Mouse (Mus musculus): ENCODE measurements around the gene Dhx16. TPM values are rescaled to one million over a fixed set of nuclear protein-coding genes. Genes with fewer than 3 reads are reported as not detected.

The Dhx16 gene
- 56.9 and 64.3 TPM in 2 replicates for polyA plus RNA-seq (2016; fragmentation: Nextera tagmentation; extraction: Ambion mirVana)

GRCm38 (mm10) chr17:35879245-35880057, at the start of gene Dhx16:
Gene Dhx16 (plus strand): TSS chr17:35879819.
- H3K4me2 ChIP-seq: peak within 1 kb of the TSS; percentile 84
- H3K4me3 ChIP-seq (replicated peaks): peak within 1 kb of the TSS; percentile 97
- peaks cover 59% of the 10 kb centered on the region for H3K36me3 ChIP-seq
- ATAC-seq (ENCODE audit: insufficient number of reproducible peaks, insufficient read depth, low FRiP score, low TSS enrichment, low read depth): peak; percentile 91
- H3K4me1 ChIP-seq (replicated peaks): peaks cover 11% of the 10 kb centered on the region
- 5% methylated on average over 66 of the region's 66 CpGs for WGBS
- no peaks in the 10 kb centered on the region for H3K9me3 ChIP-seq
- no peaks in the 10 kb centered on the region for H3K27me3 ChIP-seq
- peak within 1 kb of the TSS; percentile 69; the same call in 1 of the 2 replicates for H3K27ac ChIP-seq
- H3K9ac ChIP-seq (replicated peaks): peak within 1 kb of the TSS; percentile 85

GRCm38 (mm10) chr17:35832400-35833238, 47.0 kb upstream of the Dhx16 start:
- no peak overlapping the region for H3K4me2 ChIP-seq
- no peaks in the 10 kb centered on the region for H3K9me3 ChIP-seq
- H3K4me3 ChIP-seq (replicated peaks): no peak overlapping the region; the same call in 1 of the 2 replicates
- no peak overlapping the region for H3K9ac ChIP-seq (replicated peaks)
- no peaks in the 10 kb centered on the region for H3K27me3 ChIP-seq
- no peak for ATAC-seq (ENCODE audit: insufficient number of reproducible peaks, insufficient read depth, low FRiP score, low TSS enrichment, low read depth)
- WGBS: 66% methylated on average over 8 of the region's 8 CpGs
- 0 out of 2 replicates have a peak overlapping the region, but pooled peaks have one; percentile 5 for H3K27ac ChIP-seq
- H3K36me3 ChIP-seq: peaks cover 76% of the 10 kb centered on the region
- peaks cover 40% of the 10 kb centered on the region for H3K4me1 ChIP-seq (replicated peaks)

DNA sequence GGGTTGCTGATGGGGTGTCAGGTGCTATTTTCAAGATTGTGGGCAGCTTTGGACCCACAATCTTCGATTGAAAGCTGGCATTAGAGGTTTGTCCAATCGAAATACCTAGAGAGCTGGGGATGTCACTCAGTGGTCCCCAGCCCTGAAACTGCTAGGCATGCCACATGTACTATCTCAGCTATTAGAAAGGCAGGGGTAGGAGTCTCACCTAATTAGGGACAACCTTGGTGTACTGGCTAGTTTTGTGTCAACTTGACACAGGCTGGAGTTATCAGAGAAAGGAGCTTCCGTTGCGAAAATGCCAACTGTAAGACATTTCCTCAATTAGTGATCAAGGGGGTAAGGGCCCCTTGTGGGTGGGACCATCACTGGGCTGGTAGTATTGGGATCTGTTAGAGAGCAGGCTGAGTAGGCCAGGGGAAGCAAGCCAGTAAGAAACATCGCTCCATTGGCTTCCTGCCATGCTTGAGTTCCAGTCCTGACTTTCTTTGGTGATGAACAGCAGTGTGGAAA, 46.3 kb upstream of the Dhx16 start:
- ATAC-seq (ENCODE audit: insufficient number of reproducible peaks, insufficient read depth, low FRiP score, low TSS enrichment, low read depth): no peak
- 22% methylated on average over 5 of the region's 5 CpGs for WGBS
- H3K27me3 ChIP-seq: no peaks in the 10 kb centered on the region
- peaks cover 40% of the 10 kb centered on the region for H3K4me1 ChIP-seq (replicated peaks)
- H3K9me3 ChIP-seq: no peaks in the 10 kb centered on the region
- H3K27ac ChIP-seq: no peak overlapping the region
- H3K4me2 ChIP-seq: no peak overlapping the region
- no peak overlapping the region for H3K4me3 ChIP-seq (replicated peaks)
- peaks cover 70% of the 10 kb centered on the region for H3K36me3 ChIP-seq
- H3K9ac ChIP-seq (replicated peaks): no peak overlapping the region

DNA sequence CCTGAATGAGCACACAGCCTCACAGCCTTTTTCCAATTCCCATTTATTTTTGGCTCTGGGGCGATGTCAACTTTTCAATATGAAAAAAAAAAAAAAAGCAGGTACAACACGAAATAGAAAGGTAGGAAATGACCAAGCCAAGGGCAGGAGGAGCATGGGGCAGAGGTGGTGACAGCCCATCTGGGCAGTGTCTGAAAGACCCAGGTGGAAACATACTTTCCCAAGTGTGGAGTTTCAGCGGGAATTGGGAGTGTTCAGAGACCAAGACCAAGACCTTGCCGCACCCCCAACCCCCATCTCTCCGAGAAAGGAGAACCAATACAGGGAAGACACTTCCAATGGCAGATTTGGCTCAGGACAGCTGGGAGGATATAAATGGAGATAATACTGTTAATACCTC, 45.7 kb upstream of the Dhx16 start:
- WGBS: 60% methylated on average over 5 of the region's 5 CpGs
- peaks cover 66% of the 10 kb centered on the region for H3K36me3 ChIP-seq

GRCm38 (mm10) chr17:35834696-35835422, 44.8 kb upstream of the Dhx16 start:
- H3K27ac ChIP-seq: 0 out of 2 replicates have a peak overlapping the region, but pooled peaks have one; percentile 41
- peak overlapping the region; percentile 52 for H3K9ac ChIP-seq (replicated peaks)
- H3K4me1 ChIP-seq (replicated peaks): peaks cover 41% of the 10 kb centered on the region
- peak overlapping the region; percentile 74 for H3K4me2 ChIP-seq
- H3K27me3 ChIP-seq: no peaks in the 10 kb centered on the region
- WGBS: 81% methylated on average over 26 of the region's 26 CpGs
- H3K36me3 ChIP-seq: peaks cover 66% of the 10 kb centered on the region
- ATAC-seq (ENCODE audit: insufficient number of reproducible peaks, insufficient read depth, low FRiP score, low TSS enrichment, low read depth): no peak
- no peaks in the 10 kb centered on the region for H3K9me3 ChIP-seq
- H3K4me3 ChIP-seq (replicated peaks): peak overlapping the region; percentile 81

More for the DNA sequence above, 45.7 kb upstream of the Dhx16 start:
- Histone ChIP-seq H3K4me3 (replicated peaks) (no peak overlapping the region), H3K9ac (replicated peaks) (no peak overlapping the region), H3K27ac (no peak overlapping the region), H3K4me2 (peak overlapping the region; percentile 1), H3K9me3 (no peaks in the 10 kb centered on the region), H3K4me1 (replicated peaks) (peaks cover 40% of the 10 kb centered on the region), H3K27me3 (no peaks in the 10 kb centered on the region)
- ATAC-seq (ENCODE audit: insufficient number of reproducible peaks, insufficient read depth, low FRiP score, low TSS enrichment, low read depth): no peak

DNA sequence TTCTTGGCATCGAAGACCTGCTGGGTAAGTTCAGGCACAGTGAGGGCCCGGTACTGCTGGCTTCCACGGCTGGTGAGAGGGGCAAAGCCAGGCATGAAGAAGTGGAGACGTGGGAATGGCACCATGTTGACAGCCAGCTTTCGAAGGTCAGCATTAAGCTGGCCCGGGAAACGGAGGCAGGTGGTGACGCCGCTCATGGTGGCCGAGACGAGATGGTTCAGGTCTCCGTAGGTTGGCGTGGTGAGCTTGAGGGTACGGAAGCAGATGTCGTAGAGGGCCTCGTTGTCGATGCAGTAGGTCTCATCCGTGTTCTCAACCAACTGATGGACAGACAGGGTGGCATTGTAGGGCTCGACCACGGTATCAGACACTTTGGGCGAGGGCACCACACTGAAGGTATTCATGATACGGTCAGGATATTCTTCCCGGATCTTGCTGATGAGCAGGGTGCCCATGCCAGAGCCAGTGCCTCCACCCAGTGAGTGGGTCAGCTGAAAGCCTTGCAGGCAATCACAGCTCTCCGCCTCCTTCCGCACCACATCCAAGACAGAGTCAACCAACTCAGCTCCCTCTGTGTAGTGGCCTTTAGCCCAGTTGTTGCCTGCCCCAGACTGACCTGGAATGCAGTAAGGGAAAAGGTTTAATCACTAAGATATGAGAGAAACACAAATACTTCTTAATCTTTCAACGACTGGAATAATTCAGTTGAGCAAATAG, 44.0 kb upstream of the Dhx16 start:
- H3K4me3 ChIP-seq (replicated peaks): peak overlapping the region; percentile 81
- WGBS: 83% methylated on average over 26 of the region's 26 CpGs
- H3K9ac ChIP-seq (replicated peaks): peak overlapping the region; percentile 96
- peaks cover 34% of the 10 kb centered on the region for H3K4me1 ChIP-seq (replicated peaks)
- H3K36me3 ChIP-seq: peaks cover 59% of the 10 kb centered on the region
- H3K4me2 ChIP-seq: peak overlapping the region; percentile 74
- no peak for ATAC-seq (ENCODE audit: insufficient number of reproducible peaks, insufficient read depth, low FRiP score, low TSS enrichment, low read depth)
- no peaks in the 10 kb centered on the region for H3K27me3 ChIP-seq
- H3K9me3 ChIP-seq: no peaks in the 10 kb centered on the region
- 0 out of 2 replicates have a peak overlapping the region, but pooled peaks have one; percentile 41 for H3K27ac ChIP-seq

DNA sequence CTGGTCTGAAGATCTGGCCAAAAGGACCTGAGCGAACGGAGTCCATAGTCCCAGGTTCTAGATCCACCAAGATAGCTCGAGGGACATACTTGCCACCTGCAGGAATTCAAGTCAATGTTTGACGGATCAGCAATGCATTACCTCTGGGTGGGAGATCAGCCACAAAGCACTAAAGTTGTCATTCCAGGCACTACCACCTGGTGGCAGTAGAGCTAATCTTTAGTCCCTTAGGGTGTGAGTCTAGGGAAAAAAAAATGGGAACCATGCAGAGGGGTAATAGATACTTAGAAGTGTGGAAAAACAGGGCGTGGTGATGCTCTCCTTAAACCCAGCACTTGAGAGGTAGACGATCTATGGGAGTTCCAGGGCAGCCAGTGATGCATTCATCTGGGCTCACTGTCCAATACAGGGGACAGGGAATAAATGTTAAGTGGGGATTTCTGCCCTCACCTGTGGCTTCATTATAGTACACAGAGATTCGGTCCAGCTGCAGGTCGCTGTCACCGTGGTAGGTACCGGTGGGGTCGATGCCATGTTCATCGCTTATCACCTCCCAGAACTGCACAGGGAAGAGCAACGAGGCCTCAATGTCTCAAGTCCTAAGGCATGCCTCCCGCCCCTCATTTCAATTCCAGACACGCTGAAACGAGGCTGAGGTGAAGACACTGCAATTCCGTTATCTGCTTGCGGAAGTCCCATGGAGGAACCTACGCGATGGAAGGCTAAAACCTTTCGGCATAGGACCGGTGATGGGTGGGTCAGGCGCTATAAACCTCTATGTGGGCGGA, 43.2 kb upstream of the Dhx16 start:
- Histone ChIP-seq H3K4me2 (peak overlapping the region; percentile 74), H3K4me3 (replicated peaks) (peak overlapping the region; percentile 81), H3K27me3 (no peaks in the 10 kb centered on the region), H3K9me3 (no peaks in the 10 kb centered on the region), H3K27ac (peak overlapping the region; percentile 99), H3K9ac (replicated peaks) (peak overlapping the region; percentile 96), H3K36me3 (peaks cover 53% of the 10 kb centered on the region), H3K4me1 (replicated peaks) (peaks cover 31% of the 10 kb centered on the region)
- WGBS: 8% methylated on average over 24 of the region's 24 CpGs
- no peak for ATAC-seq (ENCODE audit: insufficient number of reproducible peaks, insufficient read depth, low FRiP score, low TSS enrichment, low read depth)

DNA sequence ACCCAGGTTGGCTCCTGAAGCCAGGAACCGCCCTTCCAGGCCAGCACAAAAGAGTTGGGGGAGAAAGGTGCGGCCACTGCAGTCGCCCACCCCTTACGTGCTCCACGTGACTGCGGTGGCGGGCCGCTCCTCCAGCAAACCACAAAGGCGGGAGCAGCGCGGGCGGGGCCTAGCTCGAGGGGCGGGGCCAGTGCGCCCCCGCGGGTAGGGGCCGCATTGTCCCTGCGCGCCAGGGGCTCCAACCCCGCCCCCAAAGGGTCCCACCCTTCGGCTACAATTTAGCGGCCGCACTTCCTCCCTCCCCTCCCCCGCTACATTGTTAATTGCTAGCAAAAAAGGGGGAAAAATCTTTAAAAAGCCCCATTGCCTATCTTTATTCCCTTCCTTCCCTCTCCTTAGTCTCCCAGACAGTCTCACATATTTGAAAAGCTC, 42.6 kb upstream of the Dhx16 start:
- Histone ChIP-seq H3K27ac (peak overlapping the region; percentile 99), H3K9ac (replicated peaks) (peak overlapping the region; percentile 96), H3K4me1 (replicated peaks) (peaks cover 32% of the 10 kb centered on the region), H3K9me3 (no peaks in the 10 kb centered on the region), H3K4me3 (replicated peaks) (peak overlapping the region; percentile 81), H3K27me3 (no peaks in the 10 kb centered on the region), H3K4me2 (peak overlapping the region; percentile 74), H3K36me3 (peaks cover 47% of the 10 kb centered on the region)
- 0% methylated on average over 25 of the region's 25 CpGs for WGBS
- ATAC-seq (ENCODE audit: insufficient number of reproducible peaks, insufficient read depth, low FRiP score, low TSS enrichment, low read depth): peak; percentile 11; the same call in 1 of the 2 replicates

GRCm38 (mm10) chr17:35837487-35837886, 42.1 kb upstream of the Dhx16 start:
- peak overlapping the region; percentile 96 for H3K9ac ChIP-seq (replicated peaks)
- H3K9me3 ChIP-seq: no peaks in the 10 kb centered on the region
- peak overlapping the region; percentile 74 for H3K4me2 ChIP-seq
- under 1% methylated on average over 18 of the region's 18 CpGs for WGBS
- H3K27me3 ChIP-seq: no peaks in the 10 kb centered on the region
- peak overlapping the region; percentile 81 for H3K4me3 ChIP-seq (replicated peaks)
- ATAC-seq (ENCODE audit: insufficient number of reproducible peaks, insufficient read depth, low FRiP score, low TSS enrichment, low read depth): 0 out of 2 replicates have a peak, but pooled peaks have one; percentile 0
- H3K4me1 ChIP-seq (replicated peaks): peaks cover 36% of the 10 kb centered on the region
- H3K27ac ChIP-seq: peak overlapping the region; percentile 99
- peaks cover 43% of the 10 kb centered on the region for H3K36me3 ChIP-seq

Data from limb, embryonic 12.5 days (tissue).